Mouse (Mus musculus) G1E (cell line): ENCODE measurements around the gene Pmm2.

Source experiments
- CTCF ChIP-seq: IDR thresholded peaks from 2 replicates; pipeline ENCODE4 v1.5.1; 2012; ENCODE audit warnings: low read depth, low read length, inconsistent platforms, mixed read lengths
- GATA1 ChIP-seq: IDR thresholded peaks from 2 replicates; pipeline ENCODE4 v1.6.1; 2012; ENCODE audit warnings: borderline replicate concordance, low read length, inconsistent platforms, mixed read lengths
- POLR2AphosphoS5 ChIP-seq: IDR thresholded peaks from 2 replicates; pipeline ENCODE4 v1.6.1; 2012; ENCODE audit warnings: low read depth, low read length, inconsistent platforms; ENCODE audit not compliant: insufficient replicate concordance
- TAL1 ChIP-seq: conservative IDR thresholded peaks from 2 replicates; pipeline ENCODE4 v1.6.1; 2012; ENCODE audit warnings: low read depth, low read length, inconsistent platforms, mixed read lengths

- TF ChIP-seq GATA1 (no peak), CTCF (no peak), TAL1 (no peak), POLR2AphosphoS5 (no peak)
Measured at GRCm38 (mm10) chr16:8638131-8638530, 657 bp downstream of the Pmm2 start.
